Mouse (Mus musculus): ENCODE measurements around the gene Stpg1. TPM values are rescaled to one million over a fixed set of nuclear protein-coding genes. Genes with fewer than 3 reads are reported as not detected.

Gene Stpg1
- total and polyA plus RNA-seq, 2 experiments from 2014 or later = 0.24 to 1.0 TPM

- Histone ChIP-seq H3K4me1 (ENCODE audit: insufficient read depth) (no peaks in the 10 kb centered on the region), H3K36me3 (ENCODE audit: insufficient read depth) (peaks cover 13% of the 10 kb centered on the region), H3K27me3 (ENCODE audit: insufficient read depth, low read length) (no peaks in the 10 kb centered on the region), H3K4me3 (ENCODE audit: low read depth, low read length) (no peak overlapping the region), H3K9me3 (ENCODE audit: low read length) (no peaks in the 10 kb centered on the region), H3K27ac (ENCODE audit: low read depth, low read length) (no peak overlapping the region), H3K9ac (no peak overlapping the region), H3K4me2 (ENCODE audit: low read depth) (no peak overlapping the region)
- ATAC-seq = no peak
- no peak for DNase-seq
- WGBS = 76% methylated on average over 10 of the region's 10 CpGs
- no peak for TF ChIP-seq CTCF (IDR thresholded peaks at IDR 0.05; ENCODE audit: low read depth)
Measured at GRCm38 (mm10) chr4:135485086-135485485, 9.5 kb upstream of the Stpg1 start.

GRCm38 (mm10) chr4:135486352-135486751, 8.2 kb upstream of the Stpg1 start:
- Histone ChIP-seq H3K36me3 (ENCODE audit: insufficient read depth) (peaks cover 20% of the 10 kb centered on the region), H3K4me3 (ENCODE audit: low read depth, low read length) (no peak overlapping the region), H3K27me3 (ENCODE audit: insufficient read depth, low read length) (no peaks in the 10 kb centered on the region), H3K9ac (no peak overlapping the region), H3K27ac (ENCODE audit: low read depth, low read length) (no peak overlapping the region), H3K4me2 (ENCODE audit: low read depth) (no peak overlapping the region), H3K9me3 (ENCODE audit: low read length) (no peaks in the 10 kb centered on the region), H3K4me1 (ENCODE audit: insufficient read depth) (no peaks in the 10 kb centered on the region)
- no peak for DNase-seq
- WGBS = 78% methylated on average over 11 of the region's 11 CpGs
- no peak for ATAC-seq
- TF ChIP-seq CTCF (IDR thresholded peaks at IDR 0.05; ENCODE audit: low read depth) = no peak

GRCm38 (mm10) chr4:135489256-135489655, 5.3 kb upstream of the Stpg1 start:
- Histone ChIP-seq H3K27me3 (ENCODE audit: insufficient read depth, low read length) (no peaks in the 10 kb centered on the region), H3K9ac (no peak overlapping the region), H3K4me2 (ENCODE audit: low read depth) (no peak overlapping the region), H3K36me3 (ENCODE audit: insufficient read depth) (peaks cover 20% of the 10 kb centered on the region), H3K4me3 (ENCODE audit: low read depth, low read length) (no peak overlapping the region), H3K9me3 (ENCODE audit: low read length) (no peaks in the 10 kb centered on the region), H3K4me1 (ENCODE audit: insufficient read depth) (no peaks in the 10 kb centered on the region), H3K27ac (ENCODE audit: low read depth, low read length) (no peak overlapping the region)
- DNase-seq = no peak
- no peak for TF ChIP-seq CTCF (IDR thresholded peaks at IDR 0.05; ENCODE audit: low read depth)
- ATAC-seq = no peak
- WGBS = 88% methylated on average over 7 of the region's 7 CpGs

- Histone ChIP-seq H3K4me1 (ENCODE audit: insufficient read depth) (no peaks in the 10 kb centered on the region), H3K4me2 (ENCODE audit: low read depth) (peak overlapping the region; percentile 81), H3K9me3 (ENCODE audit: low read length) (no peaks in the 10 kb centered on the region), H3K27me3 (ENCODE audit: insufficient read depth, low read length) (no peaks in the 10 kb centered on the region), H3K9ac (0 out of 2 replicates have a peak overlapping the region, but pooled peaks have one; percentile 1), H3K27ac (ENCODE audit: low read depth, low read length) (no peak overlapping the region), H3K36me3 (ENCODE audit: insufficient read depth) (peaks cover 16% of the 10 kb centered on the region), H3K4me3 (ENCODE audit: low read depth, low read length) (peak overlapping the region; percentile 57)
- WGBS = 39% methylated on average over 4 of the region's 4 CpGs
- DNase-seq = no peak
- no peak for ATAC-seq
- TF ChIP-seq CTCF (IDR thresholded peaks at IDR 0.05; ENCODE audit: low read depth) = no peak
Measured at GRCm38 (mm10) chr4:135493271-135493670, 1.3 kb upstream of the Stpg1 start.

GRCm38 (mm10) chr4:135493691-135494520, 684 bp upstream of the Stpg1 start:
- Histone ChIP-seq H3K9me3 (ENCODE audit: low read length) (no peaks in the 10 kb centered on the region), H3K4me3 (ENCODE audit: low read depth, low read length) (peak overlapping the region; percentile 57), H3K36me3 (ENCODE audit: insufficient read depth) (peaks cover 14% of the 10 kb centered on the region), H3K4me2 (ENCODE audit: low read depth) (peak overlapping the region; percentile 81), H3K9ac (peak overlapping the region; percentile 47), H3K27me3 (ENCODE audit: insufficient read depth, low read length) (no peaks in the 10 kb centered on the region), H3K27ac (ENCODE audit: low read depth, low read length) (0 out of 2 replicates have a peak overlapping the region, but pooled peaks have one; percentile 35), H3K4me1 (ENCODE audit: insufficient read depth) (no peaks in the 10 kb centered on the region)
- peak; percentile 33 for TF ChIP-seq CTCF (IDR thresholded peaks at IDR 0.05; ENCODE audit: low read depth)
- ATAC-seq = no peak
- under 1% methylated on average over 33 of the region's 33 CpGs for WGBS
- DNase-seq = peak; percentile 50

- no peaks in the 10 kb centered on the region for H3K27me3 ChIP-seq (ENCODE audit: insufficient read depth, low read length)
- no peaks in the 10 kb centered on the region for H3K4me1 ChIP-seq (ENCODE audit: insufficient read depth)
- peak overlapping the region; percentile 57 for H3K4me3 ChIP-seq (ENCODE audit: low read depth, low read length)
- ATAC-seq (no peak), DNase-seq (no peak)
- peak overlapping the region; percentile 62; the same call in 1 of the 2 replicates for H3K27ac ChIP-seq (ENCODE audit: low read depth, low read length)
- peak overlapping the region; percentile 81 for H3K4me2 ChIP-seq (ENCODE audit: low read depth)
- no peaks in the 10 kb centered on the region for H3K9me3 ChIP-seq (ENCODE audit: low read length)
- H3K9ac ChIP-seq = peak overlapping the region; percentile 47
- WGBS = 13% methylated on average over 9 of the region's 9 CpGs
- H3K36me3 ChIP-seq (ENCODE audit: insufficient read depth) = 0 out of 2 replicates have a peak, but pooled peaks cover 4% of the 10 kb centered on the region
- no peak for TF ChIP-seq CTCF (IDR thresholded peaks at IDR 0.05; ENCODE audit: low read depth)
Measured at GRCm38 (mm10) chr4:135495397-135495791, 804 bp downstream of the Stpg1 start.

- peak overlapping the region; percentile 81 for H3K4me2 ChIP-seq (ENCODE audit: low read depth)
- no peak overlapping the region for H3K9ac ChIP-seq
- no peak overlapping the region for H3K4me3 ChIP-seq (ENCODE audit: low read depth, low read length)
- DNase-seq (peak; percentile 45), ATAC-seq (no peak)
- H3K4me1 ChIP-seq (ENCODE audit: insufficient read depth) = no peaks in the 10 kb centered on the region
- H3K27ac ChIP-seq (ENCODE audit: low read depth, low read length) = no peak overlapping the region
- H3K9me3 ChIP-seq (ENCODE audit: low read length) = 0 out of 2 replicates have a peak, but pooled peaks cover under 1% of the 10 kb centered on the region
- H3K36me3 ChIP-seq (ENCODE audit: insufficient read depth) = no peaks in the 10 kb centered on the region
- no peak for TF ChIP-seq CTCF (IDR thresholded peaks at IDR 0.05; ENCODE audit: low read depth)
- WGBS = 12% methylated on average over 18 of the region's 18 CpGs
- no peaks in the 10 kb centered on the region for H3K27me3 ChIP-seq (ENCODE audit: insufficient read depth, low read length)
Measured at GRCm38 (mm10) chr4:135495810-135496209, 1.2 kb downstream of the Stpg1 start.
